Mouse (Mus musculus) G1E (cell line): Measurements from ENCODE around the gene Zmiz2.

Experiments used
- CTCF ChIP-seq: IDR thresholded peaks from 2 replicates; pipeline ENCODE4 v1.5.1; 2012; ENCODE audit warnings: low read depth, low read length, inconsistent platforms, mixed read lengths
- GATA1 ChIP-seq: IDR thresholded peaks from 2 replicates; pipeline ENCODE4 v1.6.1; 2012; ENCODE audit warnings: borderline replicate concordance, low read length, inconsistent platforms, mixed read lengths
- GATA2 ChIP-seq: IDR thresholded peaks from 2 replicates; pipeline ENCODE4 v1.6.1; 2012; ENCODE audit warnings: low read depth, low read length, inconsistent platforms, borderline replicate concordance
- TAL1 ChIP-seq: conservative IDR thresholded peaks from 2 replicates; pipeline ENCODE4 v1.6.1; 2012; ENCODE audit warnings: low read depth, low read length, inconsistent platforms, mixed read lengths

DNA sequence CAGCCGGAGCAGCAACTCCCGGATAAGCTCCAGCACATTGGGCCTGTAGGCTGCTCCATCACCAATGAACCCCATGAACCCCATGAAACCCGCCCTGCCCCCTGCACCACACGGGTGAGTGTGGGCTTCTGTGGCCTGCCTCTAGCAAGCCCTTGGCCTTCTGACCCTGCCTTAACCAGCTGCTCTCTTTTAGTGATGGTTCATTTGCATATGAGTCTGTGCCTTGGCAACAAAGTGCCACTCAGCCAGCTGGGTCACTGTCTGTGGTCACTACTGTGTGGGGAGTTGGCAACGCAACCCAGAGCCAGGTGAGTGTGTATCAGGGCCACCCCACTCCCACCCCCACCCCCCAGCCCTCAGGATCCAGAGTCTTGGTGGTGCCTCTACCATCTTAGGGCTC, 6.7 kb downstream of the Zmiz2 start:
- TF ChIP-seq CTCF (no peak), GATA1 (no peak), TAL1 (no peak), GATA2 (no peak)
